8 mouse cellular contexts compared by ENCODE assay signal in genomic region chr3:63295657-63296231, GRCm38 (mm10). TPM values are rescaled to one million over a fixed set of nuclear protein-coding genes. Genes with fewer than 3 reads are reported as not detected.
DNase-seq lines count a peak whose midpoint lies in the region; ATAC-seq and TF ChIP-seq lines count a peak whose summit lies in the region.

No protein-coding gene starts in this region.

- no peaks in the 10 kb centered on the region for H3K36me3 ChIP-seq in forebrain, embryonic 16.5 days (ENCODE audit: control insufficient read depth, insufficient read depth)

- H3K27ac ChIP-seq in bone marrow, adult 2 months (ENCODE audit: control insufficient read depth, insufficient read depth, low read depth, low read length, poor library complexity): peak overlapping the region; percentile 33; the same call in 1 of the 2 replicates
- no peak overlapping the region; the same call in 1 of the 2 replicates for H3K27ac ChIP-seq in forebrain, embryonic 16.5 days (ENCODE audit: low read length)

- TF ChIP-seq CTCF in bone marrow, adult 2 months (IDR thresholded peaks at IDR 0.05; ENCODE audit: control insufficient read depth, insufficient read depth, low read length): no peak

- ATAC-seq in forebrain, embryonic 16.5 days: peak; percentile 80
- no peak for ATAC-seq in inflammation-experienced regulatory T-cells, adult 6 months

- no peaks in the 10 kb centered on the region for H3K9me3 ChIP-seq in forebrain, embryonic 16.5 days (ENCODE audit: control insufficient read depth, low read length)

- peak overlapping the region; percentile 100 for H3K4me2 ChIP-seq in forebrain, embryonic 16.5 days (ENCODE audit: low read length)

- H3K27me3 ChIP-seq in forebrain, embryonic 16.5 days (replicated peaks; ENCODE audit: control insufficient read depth, insufficient read depth, low read length): no peaks in the 10 kb centered on the region

- WGBS in bone marrow, adult 2 months: 2% methylated on average over 53 of the region's 54 CpGs
- under 1% methylated on average over 54 of the region's 54 CpGs for WGBS in forebrain, embryonic 16.5 days

- H3K9ac ChIP-seq in forebrain, embryonic 16.5 days (replicated peaks; ENCODE audit: low read depth, low read length): peak overlapping the region; percentile 68

- no peak overlapping the region for H3K4me3 ChIP-seq in bone marrow, adult 2 months (replicated peaks; ENCODE audit: control insufficient read depth, low read depth, low read length)
- H3K4me3 ChIP-seq in forebrain, embryonic 16.5 days (replicated peaks; ENCODE audit: low read length): peak overlapping the region; percentile 78

- TF ChIP-seq POLR2A in bone marrow, adult 2 months (IDR thresholded peaks at IDR 0.05; ENCODE audit: borderline replicate concordance, control insufficient read depth, low read depth, low read length): no peak

- intact Hi-C loops in heart, postnatal 25 days (cut with DNase I): loop anchor here (5.0 kb wide), 1 partner anchor 242 kb away; no protein-coding TSS in a partner anchor

- peak; percentile 85 for DNase-seq in Muller cell, postnatal 12 days (ENCODE audit: inconsistent ontology term)
- peak; percentile 24 for DNase-seq in heart, postnatal 25 days (ENCODE audit: low spot score)
- DNase-seq in kidney, postnatal 36 days: peak; percentile 77 to 85
- DNase-seq in lung, postnatal 10 days: peak; percentile 56
- peak; percentile 13 for DNase-seq in retina, postnatal 7 days (ENCODE audit: low read depth, low spot score)

- H3K4me1 ChIP-seq in bone marrow, adult 2 months (ENCODE audit: control insufficient read depth, insufficient read depth, low read length): no peaks in the 10 kb centered on the region
- peaks cover 9% of the 10 kb centered on the region; the same call in 1 of the 2 replicates for H3K4me1 ChIP-seq in forebrain, embryonic 16.5 days (replicated peaks; ENCODE audit: control insufficient read depth, insufficient read depth, low read length)

RNA-seq across cellular contexts. Expression of gene Mme, which starts 54.4 kb away (rescaled TPM):
- polyA plus RNA-seq in bone marrow, adult 2 months (2011; ENCODE audit: insufficient read depth, insufficient read length, low replicate concordance, missing spikeins): 3.0 and 6.1 TPM in 2 replicates
- polyA plus RNA-seq in forebrain, embryonic 16.5 days (2015; fragmentation: Nextera tagmentation; extraction: Ambion mirVana): 3.5 and 4.2 TPM in 2 replicates
- 10 to 100 TPM; 12.1 to 14.0 TPM for total RNA-seq in heart, postnatal 25 days (2021)
- polyA plus RNA-seq in inflammation-experienced regulatory T-cells, adult 6 months (2017; shearing (Covaris generic)): not detected

Comparison
In these comparisons a context has a peak if more than half of its experiments do, and no peak if none do; other contexts are left out.
1. DNase-seq: peak in every context shown above with its lines; median percentile 85 in Muller cell, postnatal 12 days; 81 in kidney, postnatal 36 days; 56 in lung, postnatal 10 days; 24 in heart, postnatal 25 days; 13 in retina, postnatal 7 days.